ENCODE assay signal across 16 mouse cellular contexts in genomic region chr3:151931096-151931495, GRCm38 (mm10).
"Had no signal": no experiment of that assay in that cellular context is flagged by ENCODE, and none has a peak within 500 bp of the region (broad histone marks: within the 10 kb centered on the region; RNA-seq: fewer than 3 reads in every experiment).

No protein-coding gene starts in this region.

- H3K9ac ChIP-seq: neural tube, embryonic 13.5 days; neural tube, embryonic 15.5 days; stomach, embryonic 15.5 days had no signal

- H3K4me1 ChIP-seq: neural tube, embryonic 13.5 days; neural tube, embryonic 15.5 days; stomach, embryonic 15.5 days had no signal

- DNase-seq: retina, postnatal 1 day; right cerebral cortex, adult 18-20 months; right cerebral cortex, postnatal 14 days; right cerebral cortex, postnatal 25 days; right cerebral cortex, postnatal 4 days; spleen, adult 18-20 months; thymus, adult 18-20 months; thymus, adult 2 months; thymus, postnatal 14 days; thymus, postnatal 25 days; thymus, postnatal 36 days; thymus, postnatal 4 days had no signal

- H3K27me3 ChIP-seq: neural tube, embryonic 13.5 days; neural tube, embryonic 15.5 days; stomach, embryonic 15.5 days had no signal

- H3K27ac ChIP-seq: neural tube, embryonic 13.5 days; neural tube, embryonic 15.5 days; stomach, embryonic 15.5 days; stomach, postnatal 0 days had no signal

- H3K4me3 ChIP-seq: neural tube, embryonic 13.5 days; neural tube, embryonic 15.5 days; stomach, embryonic 15.5 days had no signal

- H3K36me3 ChIP-seq: neural tube, embryonic 13.5 days; neural tube, embryonic 15.5 days; stomach, embryonic 15.5 days had no signal
